Mouse (Mus musculus) Muller cell, postnatal 12 days (primary cell): ENCODE data around the gene Obp1b.
"Not testable (repeated sequence)": the region's sequence is repeated elsewhere in the genome, so short reads cannot be mapped to it uniquely, and the experiment has no call there.

ENCODE experiments used
- DNase-seq: peaks from one replicate; pipeline ENCODE4 v3.0.0-alpha.2; 2015; ENCODE audit errors: inconsistent ontology term

Obp1b gene

GRCm38 (mm10) chrX:78186477-78186876 lies at the start of gene Obp1b:
TSS of gene Obp1b (plus strand) at chrX:78186777.
- not testable (repeated sequence) for DNase-seq

GRCm38 (mm10) chrX:78202220-78202619 lies 15.6 kb downstream of the Obp1b start:
- DNase-seq: not testable (repeated sequence)

GRCm38 (mm10) chrX:78202829-78203228 lies 16.3 kb downstream of the Obp1b start:
- DNase-seq: no peak
